Comparison of ENCODE assay signal across 15 mouse cellular contexts in genomic region chr7:142341564-142342246, GRCm38 (mm10). TPM values are rescaled to one million over a fixed set of nuclear protein-coding genes. Genes with fewer than 3 reads are reported as not detected.
A peak's percentile ranks its signal among the peaks of the same experiment; 100 is the strongest.
DNase-seq lines count a peak whose midpoint lies in the region; ATAC-seq lines count a peak whose summit lies in the region.
"Had no signal": no experiment of that assay in that cellular context is flagged by ENCODE, and none has a peak within 500 bp of the region (broad histone marks: within the 10 kb centered on the region; RNA-seq: fewer than 3 reads in every experiment).

No protein-coding gene starts in this region.

- no peaks in the 10 kb centered on the region for H3K27me3 ChIP-seq in liver, embryonic 15.5 days
- no peaks in the 10 kb centered on the region for H3K27me3 ChIP-seq in liver, embryonic 11.5 days (replicated peaks; ENCODE audit: control insufficient read depth, insufficient read depth, low read length)
- no peaks in the 10 kb centered on the region for H3K27me3 ChIP-seq in stomach, embryonic 15.5 days (replicated peaks)
- H3K27me3 ChIP-seq: forebrain, embryonic 12.5 days had no signal

- peaks cover 27% of the 10 kb centered on the region for H3K4me1 ChIP-seq in liver, embryonic 15.5 days (replicated peaks)
- peaks cover 6% of the 10 kb centered on the region for H3K4me1 ChIP-seq in liver, embryonic 11.5 days (replicated peaks; ENCODE audit: control insufficient read depth, insufficient read depth, low read length)
- peaks cover 6% of the 10 kb centered on the region; the same call in 1 of the 2 replicates for H3K4me1 ChIP-seq in stomach, embryonic 15.5 days

- DNase-seq in liver, embryonic 11.5 days (ENCODE audit: low spot score), result no peak
- DNase-seq in cerebellum, postnatal 10 days, result no peak
- no peak for DNase-seq in adipocyte (ENCODE audit: low spot score)
- DNase-seq in urinary bladder, postnatal 25 days (ENCODE audit: low spot score), result no peak
- DNase-seq: adrenal gland, postnatal 14 days; cerebellum, postnatal 14 days; heart, postnatal 14 days; kidney, postnatal 14 days had no signal

- H3K9me3 ChIP-seq in liver, embryonic 15.5 days (replicated peaks), result no peaks in the 10 kb centered on the region
- H3K9me3 ChIP-seq in liver, embryonic 11.5 days (ENCODE audit: control insufficient read depth, low read length), result no peaks in the 10 kb centered on the region
- H3K9me3 ChIP-seq in stomach, embryonic 15.5 days, result no peaks in the 10 kb centered on the region
- H3K9me3 ChIP-seq: forebrain, embryonic 12.5 days had no signal

- no peak overlapping the region for H3K4me2 ChIP-seq in liver, embryonic 15.5 days
- no peak overlapping the region for H3K4me2 ChIP-seq in liver, embryonic 11.5 days
- H3K4me2 ChIP-seq in stomach, embryonic 15.5 days, result no peak overlapping the region
- H3K4me2 ChIP-seq: forebrain, embryonic 12.5 days had no signal

- 0 out of 2 replicates have a peak overlapping the region, but pooled peaks have one; percentile 29 for H3K27ac ChIP-seq in liver, embryonic 15.5 days (replicated peaks)
- no peak overlapping the region for H3K27ac ChIP-seq in liver, embryonic 11.5 days (ENCODE audit: low read depth, low read length)
- peak overlapping the region; percentile 67 for H3K27ac ChIP-seq in stomach, embryonic 15.5 days
- H3K27ac ChIP-seq: forebrain, embryonic 12.5 days had no signal

- H3K4me3 ChIP-seq in liver, embryonic 15.5 days (replicated peaks), result no peak overlapping the region
- H3K4me3 ChIP-seq in liver, embryonic 11.5 days (ENCODE audit: low read depth, low read length), result no peak overlapping the region
- no peak overlapping the region for H3K4me3 ChIP-seq in stomach, embryonic 15.5 days (replicated peaks)
- H3K4me3 ChIP-seq: forebrain, embryonic 12.5 days had no signal

- no peak for ATAC-seq in liver, embryonic 15.5 days (ENCODE audit: insufficient read depth)
- ATAC-seq in liver, embryonic 11.5 days (replicated peaks; ENCODE audit: low FRiP score), result no peak
- ATAC-seq in common myeloid progenitor, adult 5-6 weeks (replicated peaks; ENCODE audit: low read depth, poor library complexity, severe bottlenecking), result 0 out of 2 replicates have a peak, but pooled peaks have one; percentile 26
- peak; percentile 25 for ATAC-seq in granulocyte monocyte progenitor cell, adult 5-6 weeks (replicated peaks; ENCODE audit: poor library complexity, severe bottlenecking)
- ATAC-seq in stomach, embryonic 15.5 days (ENCODE audit: insufficient read depth, low FRiP score, low read depth), result peak; percentile 59; the same call in 1 of the 2 replicates

- WGBS in liver, embryonic 15.5 days (ENCODE audit: insufficient replicate concordance), result 66% methylated on average over 10 of the region's 10 CpGs
- WGBS in liver, embryonic 11.5 days, result 72% methylated on average over 10 of the region's 10 CpGs
- 49% methylated on average over 10 of the region's 10 CpGs for WGBS in stomach, embryonic 15.5 days

- H3K36me3 ChIP-seq in liver, embryonic 15.5 days (replicated peaks), result no peaks in the 10 kb centered on the region
- no peaks in the 10 kb centered on the region for H3K36me3 ChIP-seq in liver, embryonic 11.5 days (ENCODE audit: control insufficient read depth, insufficient read depth, low read length)
- H3K36me3 ChIP-seq in stomach, embryonic 15.5 days, result no peaks in the 10 kb centered on the region
- H3K36me3 ChIP-seq: forebrain, embryonic 12.5 days had no signal

- H3K9ac ChIP-seq in liver, embryonic 15.5 days, result no peak overlapping the region
- no peak overlapping the region for H3K9ac ChIP-seq in liver, embryonic 11.5 days (ENCODE audit: low read depth, low read length)
- H3K9ac ChIP-seq in stomach, embryonic 15.5 days, result no peak overlapping the region
- H3K9ac ChIP-seq: forebrain, embryonic 12.5 days had no signal

RNA-seq across cellular contexts. Expression of gene Ifitm10, which starts 31.8 kb away (rescaled TPM):
- polyA plus RNA-seq in liver, embryonic 15.5 days (2015; fragmentation: Nextera tagmentation; extraction: Ambion mirVana), result 1.9 and 2.1 TPM in 2 replicates
- 1.8 and 2.4 TPM in 2 replicates for polyA plus RNA-seq in liver, embryonic 11.5 days (2014; fragmentation: Nextera tagmentation; extraction: Ambion mirVana)
- total RNA-seq in common myeloid progenitor, adult 5-6 weeks (2017), result not detected in 2 replicates
- total RNA-seq in granulocyte monocyte progenitor cell, adult 5-6 weeks (2014; fragmentation: Nextera tagmentation), result 1.5 TPM in 1 of 2 replicates, not detected in the other
- not detected in 2 replicates for total RNA-seq in granulocyte monocyte progenitor cell, adult 5-6 weeks (2017)
- polyA plus RNA-seq in stomach, embryonic 15.5 days (2015; fragmentation: Nextera tagmentation; extraction: Ambion mirVana), result 1.7 and 2.8 TPM in 2 replicates
- total RNA-seq: MEL had no signal

RNA-seq across cellular contexts. Expression of gene Krtap5-4, which starts 38.4 kb away (rescaled TPM):
- polyA plus RNA-seq in liver, embryonic 15.5 days (2015; fragmentation: Nextera tagmentation; extraction: Ambion mirVana), result not detected in 2 replicates
- not detected in 2 replicates for polyA plus RNA-seq in liver, embryonic 11.5 days (2014; fragmentation: Nextera tagmentation; extraction: Ambion mirVana)
- not detected in 2 replicates for total RNA-seq in common myeloid progenitor, adult 5-6 weeks (2017)
- not detected in 2 replicates for total RNA-seq in granulocyte monocyte progenitor cell, adult 5-6 weeks (2014; fragmentation: Nextera tagmentation)
- not detected in 2 replicates for total RNA-seq in granulocyte monocyte progenitor cell, adult 5-6 weeks (2017)
- not detected in 2 replicates for polyA plus RNA-seq in stomach, embryonic 15.5 days (2015; fragmentation: Nextera tagmentation; extraction: Ambion mirVana)
- total RNA-seq: adrenal gland, postnatal 14 days; heart, postnatal 14 days; left cerebral cortex, postnatal 25 days; MEL had no signal
- polyA plus RNA-seq: forebrain, embryonic 12.5 days had no signal

RNA-seq across cellular contexts. Expression of gene Gm49369, which starts 40.8 kb away (rescaled TPM):
- 0.54 and 0.78 TPM in 2 replicates for polyA plus RNA-seq in liver, embryonic 15.5 days (2015; fragmentation: Nextera tagmentation; extraction: Ambion mirVana)
- not detected in 2 replicates for polyA plus RNA-seq in liver, embryonic 11.5 days (2014; fragmentation: Nextera tagmentation; extraction: Ambion mirVana)
- 12.4 and 58.4 TPM in 2 replicates for total RNA-seq in common myeloid progenitor, adult 5-6 weeks (2017)
- total RNA-seq in granulocyte monocyte progenitor cell, adult 5-6 weeks (2014; fragmentation: Nextera tagmentation), result not detected in 2 replicates
- total RNA-seq in granulocyte monocyte progenitor cell, adult 5-6 weeks (2017), result 38.0 and 63.2 TPM in 2 replicates
- 0.58 TPM in 1 of 2 replicates, not detected in the other for polyA plus RNA-seq in stomach, embryonic 15.5 days (2015; fragmentation: Nextera tagmentation; extraction: Ambion mirVana)

RNA-seq across cellular contexts. Expression of gene Krtap5-1, which starts 44.8 kb away (rescaled TPM):
- not detected in 2 replicates for polyA plus RNA-seq in liver, embryonic 15.5 days (2015; fragmentation: Nextera tagmentation; extraction: Ambion mirVana)
- not detected in 2 replicates for polyA plus RNA-seq in liver, embryonic 11.5 days (2014; fragmentation: Nextera tagmentation; extraction: Ambion mirVana)
- not detected in 2 replicates for total RNA-seq in common myeloid progenitor, adult 5-6 weeks (2017)
- not detected in 2 replicates for total RNA-seq in granulocyte monocyte progenitor cell, adult 5-6 weeks (2014; fragmentation: Nextera tagmentation)
- total RNA-seq in granulocyte monocyte progenitor cell, adult 5-6 weeks (2017), result not detected in 2 replicates
- not detected in 2 replicates for polyA plus RNA-seq in stomach, embryonic 15.5 days (2015; fragmentation: Nextera tagmentation; extraction: Ambion mirVana)
- total RNA-seq: adrenal gland, postnatal 14 days; heart, postnatal 14 days; left cerebral cortex, postnatal 25 days; MEL had no signal
- polyA plus RNA-seq: forebrain, embryonic 12.5 days had no signal

RNA-seq across cellular contexts. Expression of gene Ctsd, which starts 46.1 kb away (rescaled TPM):
- 377 and 446 TPM in 2 replicates for polyA plus RNA-seq in liver, embryonic 15.5 days (2015; fragmentation: Nextera tagmentation; extraction: Ambion mirVana)
- 316 and 340 TPM in 2 replicates for polyA plus RNA-seq in liver, embryonic 11.5 days (2014; fragmentation: Nextera tagmentation; extraction: Ambion mirVana)
- 114 and 134 TPM in 2 replicates for total RNA-seq in common myeloid progenitor, adult 5-6 weeks (2017)
- 152 and 191 TPM in 2 replicates for total RNA-seq in granulocyte monocyte progenitor cell, adult 5-6 weeks (2014; fragmentation: Nextera tagmentation)
- 128 and 144 TPM in 2 replicates for total RNA-seq in granulocyte monocyte progenitor cell, adult 5-6 weeks (2017)
- 308 and 323 TPM in 2 replicates for polyA plus RNA-seq in stomach, embryonic 15.5 days (2015; fragmentation: Nextera tagmentation; extraction: Ambion mirVana)

Comparison
In these comparisons a context has a peak if more than half of its experiments do, and no peak if none do; other contexts are left out.
1. ATAC-seq: peak in common myeloid progenitor, adult 5-6 weeks (single experiment), granulocyte monocyte progenitor cell, adult 5-6 weeks (single experiment) and stomach, embryonic 15.5 days (single experiment); none in liver, embryonic 15.5 days (single experiment) and liver, embryonic 11.5 days (single experiment).